Mouse (Mus musculus): ENCODE data around the gene Caskin1. TPM values are rescaled to one million over a fixed set of nuclear protein-coding genes. Genes with fewer than 3 reads are reported as not detected.

Gene Caskin1
- polyA plus RNA-seq, 1 experiment = not detected

GRCm38 (mm10) chr17:24489265-24490030, 1.0 kb downstream of the Caskin1 start:
- Histone ChIP-seq H3K27ac (ENCODE audit: insufficient read depth, low read length) (no peak overlapping the region), H3K4me3 (ENCODE audit: insufficient read depth, low read length) (0 out of 2 replicates have a peak overlapping the region, but pooled peaks have one; percentile 42), H3K4me1 (ENCODE audit: control insufficient read depth, insufficient read depth, low read length) (no peaks in the 10 kb centered on the region)
- TF ChIP-seq CTCF (IDR thresholded peaks at IDR 0.05; ENCODE audit: borderline replicate concordance, insufficient read depth, low read length) (no peak), POLR2A (IDR thresholded peaks at IDR 0.05; ENCODE audit: low read depth, low read length) (no peak)

DNA sequence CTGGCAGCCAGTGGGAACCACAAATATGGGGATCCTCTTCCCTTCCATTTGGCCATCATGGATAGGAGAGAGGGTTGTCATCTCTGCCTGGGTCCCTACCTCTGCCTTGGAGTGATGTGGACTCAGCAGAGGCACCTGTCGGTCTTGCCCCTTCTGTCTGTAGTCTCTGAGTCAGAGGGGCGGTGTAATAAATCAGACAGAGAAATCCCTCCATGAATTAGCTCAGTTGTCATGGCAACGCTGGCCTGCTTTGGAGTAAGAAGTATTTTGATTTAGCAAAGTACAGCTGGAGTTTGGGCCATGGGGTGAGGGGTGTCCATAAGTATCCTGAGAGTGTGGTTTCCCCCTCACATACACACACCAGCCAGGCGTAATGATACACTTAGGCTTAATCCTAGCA, 2.0 kb downstream of the Caskin1 start:
- H3K4me3 ChIP-seq (ENCODE audit: insufficient read depth, low read length) = no peak overlapping the region
- H3K27ac ChIP-seq (ENCODE audit: insufficient read depth, low read length) = no peak overlapping the region
- TF ChIP-seq POLR2A (IDR thresholded peaks at IDR 0.05; ENCODE audit: low read depth, low read length) (no peak), CTCF (IDR thresholded peaks at IDR 0.05; ENCODE audit: borderline replicate concordance, insufficient read depth, low read length) (no peak)
- no peaks in the 10 kb centered on the region for H3K4me1 ChIP-seq (ENCODE audit: control insufficient read depth, insufficient read depth, low read length)

DNA sequence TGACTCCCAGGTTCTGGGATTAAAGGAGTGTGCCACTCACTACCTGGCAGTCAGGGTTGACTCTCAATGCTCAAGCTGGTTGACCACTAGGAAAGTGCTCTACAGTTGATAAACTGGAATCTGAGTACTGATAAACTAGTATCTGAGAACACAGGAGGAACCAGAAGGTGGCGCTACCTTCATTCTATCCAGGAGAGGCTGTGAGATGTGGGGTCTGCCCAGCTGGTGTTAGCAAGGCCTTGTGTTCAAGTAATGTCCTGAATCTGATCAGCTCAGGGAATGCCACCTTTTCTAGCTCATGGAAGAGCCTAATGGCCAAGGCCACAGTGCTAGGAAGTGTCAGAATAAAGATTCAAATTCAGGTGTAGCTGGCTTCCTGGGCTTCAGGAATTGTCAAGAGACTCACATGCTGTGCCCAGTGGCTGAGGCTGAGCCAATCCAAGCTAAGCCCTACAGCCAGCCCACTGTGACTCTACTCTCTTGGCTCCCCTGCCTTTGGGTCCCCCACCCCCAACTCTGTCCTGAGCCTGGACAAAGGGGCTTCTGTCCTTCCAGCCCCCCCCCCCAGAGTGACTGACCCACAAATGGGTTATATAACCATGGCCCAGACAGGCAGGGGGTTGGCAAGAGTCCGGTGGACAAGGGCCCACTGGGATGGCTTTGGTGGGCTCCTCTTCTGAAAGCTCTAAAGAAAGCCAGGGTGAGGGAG, 6.4 kb downstream of the Caskin1 start:
- TF ChIP-seq CTCF (IDR thresholded peaks at IDR 0.05; ENCODE audit: borderline replicate concordance, insufficient read depth, low read length) (0 out of 2 replicates have a peak, but pooled peaks have one; percentile 9), POLR2A (IDR thresholded peaks at IDR 0.05; ENCODE audit: low read depth, low read length) (no peak)
- no peaks in the 10 kb centered on the region for H3K4me1 ChIP-seq (ENCODE audit: control insufficient read depth, insufficient read depth, low read length)
- H3K4me3 ChIP-seq (ENCODE audit: insufficient read depth, low read length) = no peak overlapping the region
- H3K27ac ChIP-seq (ENCODE audit: insufficient read depth, low read length) = no peak overlapping the region

GRCm38 (mm10) chr17:24495443-24495842, 7.0 kb downstream of the Caskin1 start:
- Histone ChIP-seq H3K4me1 (ENCODE audit: control insufficient read depth, insufficient read depth, low read length) (no peaks in the 10 kb centered on the region), H3K27ac (ENCODE audit: insufficient read depth, low read length) (no peak overlapping the region), H3K4me3 (ENCODE audit: insufficient read depth, low read length) (no peak overlapping the region)
- no peak for TF ChIP-seq CTCF (IDR thresholded peaks at IDR 0.05; ENCODE audit: borderline replicate concordance, insufficient read depth, low read length)
- TF ChIP-seq POLR2A (IDR thresholded peaks at IDR 0.05; ENCODE audit: low read depth, low read length) = no peak

DNA sequence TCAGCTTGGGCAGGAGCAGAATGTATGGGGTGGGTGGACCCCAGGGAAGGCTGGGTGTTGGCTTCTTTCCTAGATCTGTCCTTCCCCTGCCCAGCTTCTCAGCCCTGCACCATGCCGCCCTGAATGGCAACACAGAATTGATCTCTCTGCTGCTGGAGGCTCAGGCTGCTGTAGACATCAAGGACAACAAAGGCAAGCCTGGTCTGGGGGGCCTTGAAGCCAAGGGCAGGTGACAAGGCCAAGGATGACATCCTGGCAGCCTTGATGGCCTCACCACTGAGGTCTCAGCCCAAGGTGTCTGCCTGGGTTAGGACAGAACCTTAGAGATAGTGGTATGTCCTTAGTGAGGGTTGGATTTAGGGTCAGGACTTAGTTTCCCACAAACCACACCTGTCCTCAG, 7.6 kb downstream of the Caskin1 start:
- no peak overlapping the region for H3K27ac ChIP-seq (ENCODE audit: insufficient read depth, low read length)
- H3K4me1 ChIP-seq (ENCODE audit: control insufficient read depth, insufficient read depth, low read length) = no peaks in the 10 kb centered on the region
- TF ChIP-seq POLR2A (IDR thresholded peaks at IDR 0.05; ENCODE audit: low read depth, low read length) (no peak), CTCF (IDR thresholded peaks at IDR 0.05; ENCODE audit: borderline replicate concordance, insufficient read depth, low read length) (no peak)
- H3K4me3 ChIP-seq (ENCODE audit: insufficient read depth, low read length) = no peak overlapping the region

- no peak overlapping the region for H3K4me3 ChIP-seq (ENCODE audit: insufficient read depth, low read length)
- TF ChIP-seq CTCF (IDR thresholded peaks at IDR 0.05; ENCODE audit: borderline replicate concordance, insufficient read depth, low read length) (peak; percentile 54; the same call in 1 of the 2 replicates), POLR2A (IDR thresholded peaks at IDR 0.05; ENCODE audit: low read depth, low read length) (no peak)
- no peaks in the 10 kb centered on the region for H3K4me1 ChIP-seq (ENCODE audit: control insufficient read depth, insufficient read depth, low read length)
- H3K27ac ChIP-seq (ENCODE audit: insufficient read depth, low read length) = no peak overlapping the region
These were observed 13.8 kb downstream of the Caskin1 start for GRCm38 (mm10) chr17:24502208-24502607.

GRCm38 (mm10) chr17:24504085-24504484, 15.7 kb downstream of the Caskin1 start:
- Histone ChIP-seq H3K27ac (ENCODE audit: insufficient read depth, low read length) (no peak overlapping the region), H3K4me1 (ENCODE audit: control insufficient read depth, insufficient read depth, low read length) (no peaks in the 10 kb centered on the region), H3K4me3 (ENCODE audit: insufficient read depth, low read length) (no peak overlapping the region)
- TF ChIP-seq CTCF (IDR thresholded peaks at IDR 0.05; ENCODE audit: borderline replicate concordance, insufficient read depth, low read length) = no peak

DNA sequence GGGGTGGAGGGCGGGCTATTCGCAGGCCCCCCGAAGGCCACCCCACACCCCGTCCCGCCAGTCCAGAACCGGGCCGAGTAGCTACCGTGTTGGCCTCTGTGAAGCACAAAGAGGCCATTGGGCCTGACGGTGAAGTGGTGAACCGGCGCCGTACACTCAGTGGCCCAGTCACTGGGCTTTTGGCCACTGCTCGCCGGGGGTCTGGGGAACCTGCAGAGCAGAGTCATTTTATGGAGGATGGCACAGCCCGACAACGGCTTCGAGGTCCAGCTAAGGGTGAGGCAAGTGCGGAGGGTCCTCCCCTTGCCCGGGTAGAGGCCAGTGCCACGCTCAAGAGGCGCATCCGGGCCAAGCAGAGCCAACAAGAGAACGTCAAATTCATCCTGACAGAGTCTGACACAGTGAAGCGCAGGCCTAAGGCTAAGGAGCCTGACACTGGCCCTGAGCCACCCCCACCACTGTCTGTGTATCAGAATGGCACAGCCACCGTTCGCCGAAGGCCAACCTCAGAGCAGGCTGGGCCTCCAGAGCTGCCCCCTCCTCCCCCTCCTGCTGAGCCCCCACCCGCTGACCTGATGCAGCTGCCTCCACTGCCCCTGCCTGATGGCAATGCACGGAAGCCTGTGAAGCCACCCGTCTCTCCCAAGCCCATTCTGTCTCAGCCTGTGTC, 17.0 kb downstream of the Caskin1 start:
- TF ChIP-seq CTCF (IDR thresholded peaks at IDR 0.05; ENCODE audit: borderline replicate concordance, insufficient read depth, low read length) (no peak), POLR2A (IDR thresholded peaks at IDR 0.05; ENCODE audit: low read depth, low read length) (no peak)
- Histone ChIP-seq H3K4me1 (ENCODE audit: control insufficient read depth, insufficient read depth, low read length) (no peaks in the 10 kb centered on the region), H3K27ac (ENCODE audit: insufficient read depth, low read length) (no peak overlapping the region), H3K4me3 (ENCODE audit: insufficient read depth, low read length) (no peak overlapping the region)

GRCm38 (mm10) chr17:24506332-24507070, 18.1 kb downstream of the Caskin1 start:
- Histone ChIP-seq H3K4me1 (ENCODE audit: control insufficient read depth, insufficient read depth, low read length) (no peaks in the 10 kb centered on the region), H3K4me3 (ENCODE audit: insufficient read depth, low read length) (no peak overlapping the region), H3K27ac (ENCODE audit: insufficient read depth, low read length) (no peak overlapping the region)
- TF ChIP-seq POLR2A (IDR thresholded peaks at IDR 0.05; ENCODE audit: low read depth, low read length) (no peak), CTCF (IDR thresholded peaks at IDR 0.05; ENCODE audit: borderline replicate concordance, insufficient read depth, low read length) (no peak)

Data from embryonic fibroblast, embryonic 13.5 days (primary cell).